Mouse (Mus musculus) myocyte (in vitro differentiated cells): ENCODE measurements at regions not wholly inside any gene's neighbourhood (a gene's known extent, or its start where the extent isn't known, plus 50 kb on each side); places are given as distances from the start of the nearest gene placed in this dataset.
A peak's percentile ranks its signal among the peaks of the same experiment; 100 is the strongest.

Experiments
- H3K27me3 ChIP-seq: one replicate; pipeline ENCODE4 v1.6.1; 2011; ENCODE audit not compliant: control insufficient read depth, insufficient read depth, insufficient read length
- H3K36me3 ChIP-seq: one replicate; pipeline ENCODE4 v1.6.1; 2011; ENCODE audit not compliant: control insufficient read depth, insufficient read depth
- H3K4me2 ChIP-seq: one replicate; pipeline ENCODE4 v1.6.1; 2011; ENCODE audit warnings: low read depth, control low read depth
- H3K4me3 ChIP-seq: one replicate; pipeline ENCODE4 v1.5.1; 2011; ENCODE audit warnings: mild to moderate bottlenecking, control low read depth, moderate library complexity
- H3K79me2 ChIP-seq: one replicate; pipeline ENCODE4 v1.6.1; 2011; ENCODE audit not compliant: control insufficient read depth, insufficient read depth
- H3ac ChIP-seq: one replicate; pipeline ENCODE4 v1.6.1; 2011; ENCODE audit not compliant: control insufficient read depth, insufficient read length
- CEBPB ChIP-seq: IDR thresholded peaks from 2 replicates; pipeline ENCODE4 v1.6.1; 2011; ENCODE audit warnings: mild to moderate bottlenecking, moderate library complexity; ENCODE audit not compliant: poor library complexity, insufficient read depth, severe bottlenecking
- E2F4 ChIP-seq: IDR thresholded peaks from one replicate; pipeline ENCODE4 v1.6.1; 2011; ENCODE audit warnings: mild to moderate bottlenecking, control low read depth, moderate library complexity; ENCODE audit not compliant: insufficient read depth
- MAX ChIP-seq: IDR thresholded peaks from one replicate; pipeline ENCODE4 v1.6.1; 2011; ENCODE audit warnings: low read depth, mild to moderate bottlenecking, control low read depth
- MYOD1 ChIP-seq, 3 experiments: IDR thresholded peaks; one replicate each; pipeline ENCODE4 v1.6.1; 2011; ENCODE audit warnings: control low read depth in 2 of 3, low read depth in 2 of 3, mild to moderate bottlenecking in 2 of 3, moderate library complexity in 1 of 3; ENCODE audit not compliant: insufficient read length in 2 of 3, control insufficient read depth in 1 of 3
- MYOG ChIP-seq, 3 experiments: IDR thresholded peaks; one replicate each; pipeline ENCODE4 v1.6.1; 2011; ENCODE audit warnings: control low read depth in 2 of 3, low read depth in 2 of 3, mild to moderate bottlenecking in 2 of 3; ENCODE audit not compliant: insufficient read length in 2 of 3, control insufficient read depth in 1 of 3, insufficient read depth in 1 of 3
- POLR2A ChIP-seq: IDR thresholded peaks from one replicate; pipeline ENCODE4 v1.6.1; 2011; ENCODE audit warnings: low read depth, mild to moderate bottlenecking, control low read depth, moderate library complexity; ENCODE audit not compliant: insufficient read length
- POLR2AphosphoS2 ChIP-seq: IDR thresholded peaks from one replicate; pipeline ENCODE4 v1.6.1; 2011; ENCODE audit warnings: low read depth, control low read depth; ENCODE audit not compliant: insufficient read length
- REST ChIP-seq: IDR thresholded peaks from one replicate; pipeline ENCODE4 v1.6.1; 2011; ENCODE audit warnings: mild to moderate bottlenecking, control low read depth, moderate library complexity; ENCODE audit not compliant: insufficient read depth, insufficient read length
- SRF ChIP-seq: IDR thresholded peaks from one replicate; pipeline ENCODE4 v1.6.1; 2011; ENCODE audit warnings: low read depth; ENCODE audit not compliant: control insufficient read depth, insufficient read length
- TCF12 ChIP-seq: IDR thresholded peaks from one replicate; pipeline ENCODE4 v1.6.1; 2011; ENCODE audit warnings: mild to moderate bottlenecking, control low read depth; ENCODE audit not compliant: poor library complexity, insufficient read depth, severe bottlenecking
- TCF3 ChIP-seq: IDR thresholded peaks from one replicate; pipeline ENCODE4 v1.6.1; 2011; ENCODE audit warnings: low read depth, control low read depth; ENCODE audit not compliant: insufficient read length
- USF1 ChIP-seq: IDR thresholded peaks from one replicate; pipeline ENCODE4 v1.6.1; 2011; ENCODE audit warnings: low read depth, mild to moderate bottlenecking, control low read depth, moderate library complexity

DNA sequence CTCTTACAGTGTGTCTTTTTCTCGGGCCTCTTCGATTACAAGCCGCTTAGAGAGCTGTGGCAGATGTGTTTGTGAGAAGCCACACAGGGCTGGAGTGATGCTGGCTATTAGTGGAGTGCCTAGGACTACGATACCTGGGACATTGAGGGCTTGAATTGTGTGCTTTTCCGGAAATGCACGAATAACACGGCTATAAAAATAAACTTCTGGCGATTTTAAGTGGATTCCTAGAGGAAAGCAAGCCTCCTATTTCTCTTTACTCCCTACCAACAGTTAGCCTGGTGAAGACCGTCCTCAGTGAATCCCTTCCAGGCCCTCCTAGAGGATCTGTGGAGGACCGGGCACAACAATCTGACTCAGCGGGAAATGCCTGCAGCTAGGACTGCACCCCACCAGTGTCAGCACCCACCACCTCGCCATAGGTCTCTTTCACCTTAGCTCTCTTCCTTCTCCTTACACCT lies 260.1 kb upstream of the Nfe2l3 start:
- no peaks in the 10 kb centered on the region for H3K36me3 ChIP-seq
- H3ac ChIP-seq = no peak overlapping the region
- peak overlapping the region; percentile 99 for H3K4me2 ChIP-seq
- TF ChIP-seq USF1 (no peak), TCF3 (no peak), MAX (no peak), POLR2A (no peak), TCF12 (no peak), CEBPB (no peak), MYOG (IDR thresholded peaks at IDR 0.05; ENCODE audit: control insufficient read depth in 1 of 3, insufficient read depth in 1 of 3, insufficient read length in 2 of 3, low read depth in 2 of 3) (no peak), SRF (no peak), E2F4 (no peak)
- no peaks in the 10 kb centered on the region for H3K79me2 ChIP-seq
- no peaks in the 10 kb centered on the region for H3K27me3 ChIP-seq
- peak overlapping the region; percentile 39 for H3K4me3 ChIP-seq

DNA sequence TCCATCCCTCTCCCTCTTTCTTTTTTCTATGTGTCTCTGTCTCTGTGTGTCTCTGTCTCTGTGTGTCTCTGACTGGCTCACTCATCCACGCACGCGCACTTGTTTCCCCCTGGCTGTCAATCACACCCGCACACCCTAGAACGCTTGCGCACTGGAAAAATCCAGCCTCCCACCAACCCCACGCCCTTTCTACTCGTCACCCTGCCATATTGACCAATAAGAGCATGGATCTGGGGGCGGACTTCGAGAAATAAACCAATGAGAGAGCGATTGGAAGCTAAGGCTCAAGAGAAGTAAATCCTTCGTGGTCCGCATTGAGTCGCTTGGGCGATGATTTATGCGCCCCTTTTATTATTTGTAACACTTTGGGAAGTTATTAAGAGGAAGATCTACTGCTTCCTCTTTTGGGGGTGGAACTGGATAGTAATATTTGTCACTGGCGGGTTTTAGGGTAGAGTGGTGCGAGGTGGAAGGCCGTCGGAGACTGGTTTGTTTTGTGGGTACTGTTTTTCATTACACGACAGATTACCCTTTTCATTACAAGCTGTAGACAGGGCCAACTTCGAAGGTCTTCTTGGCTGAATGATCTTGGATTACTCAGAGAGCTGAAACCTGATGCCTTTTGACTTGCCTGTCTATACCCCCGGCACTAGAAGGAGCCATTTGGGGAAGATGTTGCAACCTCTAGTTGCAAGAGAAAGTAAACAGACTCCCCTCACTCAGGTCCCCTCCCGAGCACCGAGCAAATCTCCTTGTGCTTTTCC lies 259.4 kb upstream of the Nfe2l3 start:
- peak overlapping the region; percentile 39 for H3K4me3 ChIP-seq
- TF ChIP-seq TCF3 = no peak
- TF ChIP-seq CEBPB = peak; percentile 80
- peak overlapping the region; percentile 99 for H3K4me2 ChIP-seq
- H3K36me3 ChIP-seq = no peaks in the 10 kb centered on the region
- no peaks in the 10 kb centered on the region for H3K79me2 ChIP-seq
- H3K27me3 ChIP-seq = no peaks in the 10 kb centered on the region
- H3ac ChIP-seq = no peak overlapping the region

DNA sequence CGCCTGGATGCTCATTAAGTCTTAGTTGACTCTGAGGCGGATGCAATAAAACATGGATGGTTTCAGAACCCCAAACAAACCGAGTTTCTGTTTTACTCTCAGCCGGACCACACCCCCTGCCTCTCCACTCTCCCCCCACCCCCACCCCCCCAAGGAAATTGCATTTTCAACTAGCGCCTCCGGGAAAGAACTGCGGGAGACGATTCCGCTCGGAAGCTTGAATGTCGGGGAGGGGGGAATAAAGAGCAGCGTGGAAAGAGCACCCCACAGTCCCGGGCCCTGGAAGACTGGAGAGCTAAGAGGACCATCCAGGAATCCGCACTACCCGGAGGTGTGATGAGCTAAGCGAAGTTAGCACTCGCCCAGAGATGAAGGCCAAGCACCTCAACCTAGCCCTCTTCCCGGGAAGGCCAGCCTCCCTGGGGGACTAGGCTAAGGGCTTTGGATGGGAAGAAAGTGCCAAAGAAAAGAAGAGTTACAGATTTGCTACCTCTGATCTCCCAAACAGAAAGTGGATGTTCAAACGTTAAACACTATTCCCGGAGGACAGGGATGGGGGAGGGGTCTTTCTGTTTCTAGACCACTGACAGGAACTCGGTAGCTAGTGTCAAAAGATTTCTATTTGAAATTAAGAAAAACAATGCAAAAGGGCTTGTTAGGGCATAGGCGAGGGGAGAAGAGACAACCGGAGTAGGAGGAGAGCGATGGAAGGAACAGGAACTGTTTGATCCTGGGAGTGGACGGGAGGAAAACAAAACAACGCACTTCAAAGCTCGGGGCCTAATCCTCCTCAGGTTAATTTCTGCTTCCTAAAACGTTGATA lies 258.6 kb upstream of the Nfe2l3 start:
- no peaks in the 10 kb centered on the region for H3K79me2 ChIP-seq
- peak overlapping the region; percentile 99 for H3K4me2 ChIP-seq
- no peaks in the 10 kb centered on the region for H3K27me3 ChIP-seq
- no peaks in the 10 kb centered on the region for H3K36me3 ChIP-seq
- peak overlapping the region; percentile 39 for H3K4me3 ChIP-seq
- H3ac ChIP-seq = no peak overlapping the region
- TF ChIP-seq MYOD1 (IDR thresholded peaks at IDR 0.05; ENCODE audit: control insufficient read depth in 1 of 3, insufficient read length in 2 of 3, low read depth in 2 of 3) (no peak), POLR2AphosphoS2 (no peak), POLR2A (no peak), CEBPB (no peak), SRF (no peak), TCF3 (no peak), REST (no peak), USF1 (no peak), MAX (no peak), TCF12 (no peak), MYOG (IDR thresholded peaks at IDR 0.05; ENCODE audit: control insufficient read depth in 1 of 3, insufficient read depth in 1 of 3, insufficient read length in 2 of 3, low read depth in 2 of 3) (no peak), E2F4 (no peak)

DNA sequence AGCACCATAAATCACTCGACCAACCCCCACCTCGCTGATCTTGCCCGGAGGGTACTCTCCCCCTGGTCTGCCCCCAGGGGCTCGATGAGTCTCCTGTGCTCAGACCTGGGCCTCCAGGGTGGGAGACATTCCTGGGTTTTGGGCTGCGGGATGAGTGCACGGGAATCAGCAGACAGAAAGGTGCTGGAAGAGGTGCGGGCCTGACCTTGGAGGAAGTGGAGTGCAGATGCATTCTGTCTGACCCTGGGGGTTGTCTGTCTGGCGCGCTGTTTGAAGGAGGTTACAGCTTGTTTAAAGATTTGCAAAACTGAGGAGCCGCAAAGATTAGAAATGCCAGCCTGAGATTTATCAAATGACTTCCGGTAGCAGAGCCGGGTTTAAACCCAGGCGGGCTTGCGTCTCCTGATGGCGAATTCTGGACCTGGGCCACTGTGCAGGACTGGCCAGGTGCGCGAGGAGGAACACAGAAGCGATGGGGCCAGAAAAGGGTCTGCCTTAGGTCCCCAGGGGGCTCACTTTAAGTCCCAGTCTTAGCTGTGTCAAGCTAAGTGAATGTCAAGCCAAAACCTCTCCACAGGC lies 257.9 kb upstream of the Nfe2l3 start:
- TF ChIP-seq TCF12 (no peak), SRF (no peak), E2F4 (no peak), TCF3 (no peak), CEBPB (no peak), MAX (no peak), MYOG (IDR thresholded peaks at IDR 0.05; ENCODE audit: control insufficient read depth in 1 of 3, insufficient read depth in 1 of 3, insufficient read length in 2 of 3, low read depth in 2 of 3) (no peak), POLR2AphosphoS2 (no peak)

More for the DNA sequence above, 257.9 kb upstream of the Nfe2l3 start:
- Histone ChIP-seq H3K27me3 (no peaks in the 10 kb centered on the region), H3ac (no peak overlapping the region), H3K79me2 (no peaks in the 10 kb centered on the region), H3K4me2 (peak overlapping the region; percentile 99), H3K36me3 (no peaks in the 10 kb centered on the region), H3K4me3 (peak overlapping the region; percentile 39)
